Mouse (Mus musculus) neural tube, embryonic 15.5 days (tissue): ENCODE data around the gene Mpv17l. TPM values are rescaled to one million over a fixed set of nuclear protein-coding genes. Genes with fewer than 3 reads are reported as not detected.
"Not testable (repeated sequence)": the region's sequence is repeated elsewhere in the genome, so short reads cannot be mapped to it uniquely, and the experiment has no call there.

Experiments
- ATAC-seq: fragments of 200-750 bp; cut with Nextera tagmentation; 2 replicates; pipeline ENCODE4 v1.8.0; 2017; ENCODE audit warnings: mild to moderate bottlenecking, moderate TSS enrichment, moderate library complexity; ENCODE audit not compliant: low FRiP score
- H3K27ac ChIP-seq: fragments of 300-500 bp; sonication (generic); replicated peaks from 2 replicates; pipeline ENCODE4 v1.5.1; 2015; ENCODE audit warnings: mild to moderate bottlenecking, inconsistent platforms
- H3K27me3 ChIP-seq: fragments of 300-500 bp; sonication (generic); replicated peaks from 2 replicates; pipeline ENCODE4 v1.6.1; 2015; ENCODE audit warnings: inconsistent platforms
- H3K36me3 ChIP-seq: fragments of 300-500 bp; sonication (generic); 2 replicates; pipeline ENCODE4 v1.6.1; 2015; ENCODE audit warnings: inconsistent platforms
- H3K4me1 ChIP-seq: fragments of 300-500 bp; sonication (generic); 2 replicates; pipeline ENCODE4 v1.6.1; 2015; ENCODE audit warnings: inconsistent platforms
- H3K4me2 ChIP-seq: fragments of 300-500 bp; sonication (generic); 2 replicates; pipeline ENCODE4 v1.6.1; 2015; ENCODE audit warnings: inconsistent platforms, mild to moderate bottlenecking, moderate library complexity
- H3K4me3 ChIP-seq: fragments of 300-500 bp; sonication (generic); replicated peaks from 2 replicates; pipeline ENCODE4 v1.5.1; 2015; ENCODE audit warnings: mild to moderate bottlenecking, inconsistent platforms
- H3K9ac ChIP-seq: fragments of 300-500 bp; sonication (generic); replicated peaks from 2 replicates; pipeline ENCODE4 v1.6.1; 2015; ENCODE audit warnings: mild to moderate bottlenecking, inconsistent platforms
- H3K9me3 ChIP-seq: fragments of 300-500 bp; sonication (generic); replicated peaks from 2 replicates; pipeline ENCODE4 v1.6.1; 2016; ENCODE audit warnings: inconsistent platforms
- WGBS: fragments of 180-500 bp; shearing (Covaris S2); methylation state at CpG from one replicate; pipeline ENCODE4 v1.1.7; 2015; ENCODE audit warnings: mixed read lengths; 5-methylcytosine and 5-hydroxymethylcytosine counted together
- polyA plus RNA-seq: library from polyadenylated mRNA; unstranded; fragments of >200 nt; fragmentation: Nextera tagmentation; extraction: Ambion mirVana; gene quantifications from 2 replicates; pipeline ENCODE4 v1.2.1, GENCODE M21; 2015

Gene Mpv17l
- polyA plus RNA-seq, 1 experiment from 2014 or later: 46.7 TPM

GRCm38 (mm10) chr16:13896357-13896756 is 6.6 kb upstream of the Mpv17l start:
- no peak for ATAC-seq
- no peaks in the 10 kb centered on the region for H3K9me3 ChIP-seq
- peaks cover 5% of the 10 kb centered on the region for H3K4me1 ChIP-seq
- H3K27ac ChIP-seq: no peak overlapping the region
- H3K4me3 ChIP-seq: no peak overlapping the region
- no peaks in the 10 kb centered on the region for H3K36me3 ChIP-seq
- no peak overlapping the region for H3K4me2 ChIP-seq
- no peaks in the 10 kb centered on the region for H3K27me3 ChIP-seq
- WGBS: 92% methylated on average over 3 of the region's 3 CpGs
- no peak overlapping the region for H3K9ac ChIP-seq

- no peaks in the 10 kb centered on the region for H3K9me3 ChIP-seq
- H3K27me3 ChIP-seq: no peaks in the 10 kb centered on the region
- H3K4me3 ChIP-seq: no peak overlapping the region
- H3K9ac ChIP-seq: no peak overlapping the region
- no peak for ATAC-seq
- no peaks in the 10 kb centered on the region for H3K36me3 ChIP-seq
- H3K4me2 ChIP-seq: no peak overlapping the region
- 69% methylated on average over 2 of the region's 2 CpGs for WGBS
- H3K4me1 ChIP-seq: peaks cover 17% of the 10 kb centered on the region
- H3K27ac ChIP-seq: no peak overlapping the region
Observed at GRCm38 (mm10) chr16:13898981-13899380, 4.0 kb upstream of the Mpv17l start.

- WGBS: under 1% methylated on average over 30 of the region's 30 CpGs
- Histone ChIP-seq H3K4me3 (peak overlapping the region; percentile 70), H3K4me1 (peaks cover 18% of the 10 kb centered on the region), H3K4me2 (peak overlapping the region; percentile 72), H3K36me3 (no peaks in the 10 kb centered on the region), H3K9ac (peak overlapping the region; percentile 71), H3K27me3 (no peaks in the 10 kb centered on the region), H3K27ac (peak overlapping the region; percentile 93), H3K9me3 (no peaks in the 10 kb centered on the region)
- no peak for ATAC-seq
Observed at GRCm38 (mm10) chr16:13902397-13902831, 547 bp upstream of the Mpv17l start.

- peak overlapping the region; percentile 72 for H3K4me2 ChIP-seq
- peaks cover 18% of the 10 kb centered on the region for H3K4me1 ChIP-seq
- H3K9me3 ChIP-seq: no peaks in the 10 kb centered on the region
- peak overlapping the region; percentile 71 for H3K9ac ChIP-seq
- H3K27ac ChIP-seq: peak overlapping the region; percentile 93
- H3K36me3 ChIP-seq: no peaks in the 10 kb centered on the region
- no peaks in the 10 kb centered on the region for H3K27me3 ChIP-seq
- H3K4me3 ChIP-seq: peak overlapping the region; percentile 70
- WGBS: 5% methylated on average over 8 of the region's 8 CpGs
- ATAC-seq: peak; percentile 90
Observed at GRCm38 (mm10) chr16:13903488-13903887, 527 bp downstream of the Mpv17l start.

GRCm38 (mm10) chr16:13907297-13907696 is 4.3 kb downstream of the Mpv17l start:
- H3K27me3 ChIP-seq: no peaks in the 10 kb centered on the region
- H3K9ac ChIP-seq: no peak overlapping the region
- H3K9me3 ChIP-seq: no peaks in the 10 kb centered on the region
- 81% methylated on average over 3 of the region's 3 CpGs for WGBS
- no peaks in the 10 kb centered on the region for H3K36me3 ChIP-seq
- no peak for ATAC-seq
- no peak overlapping the region for H3K4me3 ChIP-seq
- H3K27ac ChIP-seq: no peak overlapping the region
- H3K4me1 ChIP-seq: peaks cover 3% of the 10 kb centered on the region; the same call in 1 of the 2 replicates
- no peak overlapping the region for H3K4me2 ChIP-seq

- no peak for ATAC-seq
- H3K4me2 ChIP-seq: no peak overlapping the region
- H3K4me3 ChIP-seq: no peak overlapping the region
- H3K27me3 ChIP-seq: no peaks in the 10 kb centered on the region
- WGBS: 93% methylated on average over 5 of the region's 5 CpGs
- H3K27ac ChIP-seq: no peak overlapping the region
- H3K36me3 ChIP-seq: peaks cover 13% of the 10 kb centered on the region; the same call in 1 of the 2 replicates
- no peaks in the 10 kb centered on the region for H3K4me1 ChIP-seq
- no peak overlapping the region for H3K9ac ChIP-seq
- H3K9me3 ChIP-seq: 0 out of 2 replicates have a peak, but pooled peaks cover 15% of the 10 kb centered on the region
Observed at GRCm38 (mm10) chr16:13920093-13920492, 17.1 kb downstream of the Mpv17l start.

- Histone ChIP-seq H3K9me3 (0 out of 2 replicates have a peak, but pooled peaks cover 15% of the 10 kb centered on the region), H3K36me3 (peaks cover 6% of the 10 kb centered on the region; the same call in 1 of the 2 replicates), H3K4me1 (no peaks in the 10 kb centered on the region), H3K4me2 (no peak overlapping the region), H3K9ac (no peak overlapping the region), H3K27me3 (no peaks in the 10 kb centered on the region), H3K4me3 (no peak overlapping the region), H3K27ac (no peak overlapping the region)
- 93% methylated on average over 6 of the region's 6 CpGs for WGBS
- no peak for ATAC-seq
Observed at GRCm38 (mm10) chr16:13921063-13921462, 18.1 kb downstream of the Mpv17l start.

GRCm38 (mm10) chr16:13921781-13922180 is 18.8 kb downstream of the Mpv17l start:
- Histone ChIP-seq H3K4me2 (no peak overlapping the region), H3K4me1 (no peaks in the 10 kb centered on the region), H3K27me3 (no peaks in the 10 kb centered on the region), H3K9me3 (0 out of 2 replicates have a peak, but pooled peaks cover 11% of the 10 kb centered on the region), H3K27ac (no peak overlapping the region), H3K4me3 (no peak overlapping the region), H3K36me3 (0 out of 2 replicates have a peak, but pooled peaks cover 4% of the 10 kb centered on the region), H3K9ac (no peak overlapping the region)
- 97% methylated on average over 7 of the region's 7 CpGs for WGBS
- no peak for ATAC-seq

- H3K4me2 ChIP-seq, H3K27ac ChIP-seq, H3K4me1 ChIP-seq, ATAC-seq, H3K36me3 ChIP-seq, H3K9me3 ChIP-seq, H3K27me3 ChIP-seq, H3K4me3 ChIP-seq, H3K9ac ChIP-seq: not testable (repeated sequence)
- WGBS: 93% methylated on average over 3 of the region's 3 CpGs
Observed at GRCm38 (mm10) chr16:13922499-13922898, 19.5 kb downstream of the Mpv17l start.

GRCm38 (mm10) chr16:13922966-13923365 is 20.0 kb downstream of the Mpv17l start:
- not testable (repeated sequence) for H3K4me1 ChIP-seq, H3K9ac ChIP-seq, ATAC-seq, H3K9me3 ChIP-seq, H3K4me3 ChIP-seq, H3K4me2 ChIP-seq, H3K36me3 ChIP-seq, H3K27me3 ChIP-seq, H3K27ac ChIP-seq
- 96% methylated on average over 5 of the region's 5 CpGs for WGBS

GRCm38 (mm10) chr16:13927456-13928075 is 24.6 kb downstream of the Mpv17l start:
- no peak overlapping the region for H3K4me3 ChIP-seq
- no peaks in the 10 kb centered on the region for H3K27me3 ChIP-seq
- H3K4me1 ChIP-seq: no peaks in the 10 kb centered on the region
- H3K36me3 ChIP-seq: no peaks in the 10 kb centered on the region; the same call in 1 of the 2 replicates
- whole genome bisulfite sequencing: 82% methylated on average over 4 of the region's 4 CpGs
- H3K27ac ChIP-seq: no peak overlapping the region
- ATAC-seq: no peak
- no peaks in the 10 kb centered on the region for H3K9me3 ChIP-seq
- no peak overlapping the region for H3K4me2 ChIP-seq
- no peak overlapping the region for H3K9ac ChIP-seq

GRCm38 (mm10) chr16:13940139-13940846 is 37.3 kb downstream of the Mpv17l start:
- Histone ChIP-seq H3K9ac (peak overlapping the region; percentile 74), H3K27me3 (no peaks in the 10 kb centered on the region), H3K4me3 (peak overlapping the region; percentile 72), H3K4me1 (peaks cover 18% of the 10 kb centered on the region), H3K4me2 (peak overlapping the region; percentile 92), H3K9me3 (no peaks in the 10 kb centered on the region), H3K27ac (peak overlapping the region; percentile 80), H3K36me3 (no peaks in the 10 kb centered on the region)
- 4% methylated on average over 28 of the region's 28 CpGs for WGBS
- peak; percentile 99 for ATAC-seq
